Mouse (Mus musculus): ENCODE measurements around the gene Zfp609. TPM values are rescaled to one million over a fixed set of nuclear protein-coding genes. Genes with fewer than 3 reads are reported as not detected.
"Not testable (repeated sequence)": the region's sequence is repeated elsewhere in the genome, so short reads cannot be mapped to it uniquely, and the experiment has no call there.

The Zfp609 gene
- polyA plus RNA-seq, 1 experiment from 2014 or later, result 7.4 TPM

DNA sequence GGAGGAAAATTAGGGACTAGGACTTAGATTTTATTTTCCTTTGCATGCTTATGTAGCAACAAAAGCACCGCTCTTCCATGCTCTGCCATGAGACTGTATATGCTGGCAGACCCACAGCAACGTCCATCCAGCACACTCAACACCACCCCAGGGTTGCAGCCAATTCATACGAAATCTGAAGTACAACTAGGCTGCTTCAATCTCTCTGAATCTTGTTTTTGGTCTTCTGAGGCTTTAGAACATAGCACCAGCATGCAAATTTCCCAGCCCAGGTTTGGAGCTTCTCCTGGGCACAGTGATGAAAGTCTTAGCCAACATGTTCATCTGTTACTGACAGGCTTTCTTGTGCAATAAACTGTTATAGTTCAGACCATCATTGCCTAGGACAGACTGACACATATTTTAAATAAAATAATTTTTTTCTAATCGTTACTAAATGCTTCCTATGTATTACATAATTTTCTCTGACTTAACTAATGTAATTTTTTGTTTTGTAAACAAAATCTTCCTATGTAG, 39.5 kb downstream of the Zfp609 start:
- no peak overlapping the region for H3K4me3 ChIP-seq (ENCODE audit: low read depth, low read length)
- peaks cover 29% of the 10 kb centered on the region for H3K4me1 ChIP-seq (ENCODE audit: control insufficient read depth, insufficient read depth, low read length)
- WGBS, result 70% methylated on average over 4 of the region's 4 CpGs
- H3K4me2 ChIP-seq (ENCODE audit: low read length), result no peak overlapping the region
- no peaks in the 10 kb centered on the region for H3K9me3 ChIP-seq (replicated peaks; ENCODE audit: control insufficient read depth, low read length)
- DNase-seq (ENCODE audit: low spot score) (no peak), ATAC-seq (peak; percentile 23; the same call in 1 of the 2 replicates)
- H3K36me3 ChIP-seq (ENCODE audit: control insufficient read depth, insufficient read depth, low read length), result no peaks in the 10 kb centered on the region
- H3K27me3 ChIP-seq (replicated peaks; ENCODE audit: control insufficient read depth, insufficient read depth, low read length), result no peaks in the 10 kb centered on the region
- no peak overlapping the region for H3K9ac ChIP-seq (ENCODE audit: low read length)
- peak overlapping the region; percentile 9; the same call in 1 of the 2 replicates for H3K27ac ChIP-seq (ENCODE audit: low read depth, low read length)

DNA sequence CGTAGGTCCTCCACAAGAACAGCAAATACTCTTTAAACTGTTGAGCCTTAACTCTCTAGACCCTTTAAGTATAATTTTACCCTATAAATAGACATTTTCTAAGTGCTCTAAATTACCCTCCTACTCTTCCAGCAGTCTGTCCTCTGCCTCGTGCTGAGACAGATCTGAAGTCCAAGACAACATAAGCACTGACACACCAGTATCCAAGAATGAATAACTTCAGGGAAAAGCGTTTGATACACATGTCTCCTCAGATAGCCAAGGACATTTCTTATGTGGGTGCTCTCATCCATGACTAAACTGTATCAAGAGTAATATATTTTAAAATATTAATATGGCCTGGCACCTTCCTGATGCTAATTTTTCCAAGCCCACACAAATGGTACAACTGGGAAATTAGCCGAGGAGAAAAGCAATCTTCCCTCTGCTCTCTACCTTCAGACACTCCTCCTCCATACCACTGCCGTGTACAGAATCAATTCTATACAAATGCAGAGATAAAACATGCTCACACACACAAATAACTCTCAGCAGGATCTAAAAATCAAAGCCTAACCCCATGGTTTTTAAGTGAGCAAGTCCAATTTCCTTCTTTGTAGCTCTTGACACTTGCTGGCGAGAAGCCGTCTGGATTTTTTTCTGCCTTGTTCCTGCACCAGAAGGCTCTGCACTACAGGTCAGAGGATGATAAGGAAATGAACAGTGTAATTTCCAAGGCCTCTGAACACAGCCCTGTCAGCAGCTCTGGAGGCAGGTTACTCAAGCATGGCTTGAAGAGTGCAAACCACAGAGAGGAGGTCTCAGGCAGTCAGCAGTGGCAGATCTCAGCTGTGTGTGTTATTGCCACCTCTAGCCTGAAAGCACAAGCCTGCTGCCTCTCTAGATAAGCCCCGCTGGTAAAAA, 40.2 kb downstream of the Zfp609 start:
- no peaks in the 10 kb centered on the region for H3K27me3 ChIP-seq (replicated peaks; ENCODE audit: control insufficient read depth, insufficient read depth, low read length)
- peak overlapping the region; percentile 9; the same call in 1 of the 2 replicates for H3K27ac ChIP-seq (ENCODE audit: low read depth, low read length)
- peaks cover 29% of the 10 kb centered on the region for H3K4me1 ChIP-seq (ENCODE audit: control insufficient read depth, insufficient read depth, low read length)
- ATAC-seq (peak; percentile 42; the same call in 1 of the 2 replicates), DNase-seq (ENCODE audit: low spot score) (peak; percentile 64)
- no peak overlapping the region for H3K4me3 ChIP-seq (ENCODE audit: low read depth, low read length)
- WGBS, result 53% methylated on average over 8 of the region's 8 CpGs
- no peak overlapping the region for H3K9ac ChIP-seq (ENCODE audit: low read length)
- H3K36me3 ChIP-seq (ENCODE audit: control insufficient read depth, insufficient read depth, low read length), result no peaks in the 10 kb centered on the region
- no peak overlapping the region for H3K4me2 ChIP-seq (ENCODE audit: low read length)
- H3K9me3 ChIP-seq (replicated peaks; ENCODE audit: control insufficient read depth, low read length), result no peaks in the 10 kb centered on the region

DNA sequence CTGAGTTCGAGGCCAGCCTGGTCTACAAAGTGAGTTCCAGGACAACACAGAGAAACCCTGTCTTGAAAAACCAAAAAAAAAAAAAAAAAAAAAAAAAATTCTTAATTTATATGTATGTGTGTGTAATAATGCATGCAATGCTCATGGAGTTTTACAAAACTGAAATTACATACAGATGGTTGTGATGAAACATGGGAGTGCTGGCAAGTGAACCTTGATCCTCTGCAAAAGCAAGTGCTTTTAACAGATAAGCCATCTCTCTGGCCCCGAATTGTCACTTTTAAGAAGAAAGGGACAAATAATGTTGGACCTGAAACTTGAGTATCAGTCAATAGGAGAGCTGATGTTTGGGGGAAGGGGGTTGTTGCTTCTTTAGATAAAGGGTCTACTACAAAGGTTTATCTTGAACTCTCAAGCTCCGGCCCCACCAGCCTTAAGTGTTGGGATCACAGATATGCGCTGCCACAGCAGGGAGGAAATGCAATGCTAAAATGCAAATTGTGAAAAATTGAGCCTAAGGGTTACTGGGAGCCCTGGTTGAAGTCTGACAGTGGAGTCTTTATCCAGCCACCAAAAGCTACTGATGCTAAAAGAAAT, 41.5 kb downstream of the Zfp609 start:
- Histone ChIP-seq H3K27ac (ENCODE audit: low read depth, low read length) (no peak overlapping the region), H3K36me3 (ENCODE audit: control insufficient read depth, insufficient read depth, low read length) (no peaks in the 10 kb centered on the region)
- no peak for ATAC-seq

DNA sequence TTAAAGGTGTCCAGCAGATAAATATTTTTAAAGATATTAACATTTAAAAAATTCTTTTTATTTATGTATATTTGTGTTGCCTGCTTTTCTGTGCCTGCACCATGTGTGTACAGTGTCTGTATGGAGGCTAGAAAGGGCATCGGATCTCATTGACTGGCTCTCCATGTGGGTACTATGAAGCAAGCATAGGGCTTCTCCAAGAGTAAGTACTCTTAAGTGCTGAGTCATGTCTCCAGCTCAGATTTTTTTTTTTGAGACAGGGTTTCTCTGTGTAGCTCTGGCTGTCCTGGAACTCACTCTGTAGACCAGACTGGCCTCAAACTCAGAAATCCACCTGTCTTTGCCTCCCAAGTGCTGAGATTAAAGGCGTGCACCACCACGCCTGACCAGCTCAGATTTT, 47.7 kb downstream of the Zfp609 start:
- not testable (repeated sequence) for H3K4me3 ChIP-seq (ENCODE audit: low read depth, low read length); H3K9ac ChIP-seq (ENCODE audit: low read length); H3K27me3 ChIP-seq (replicated peaks; ENCODE audit: control insufficient read depth, insufficient read depth, low read length); H3K9me3 ChIP-seq (replicated peaks; ENCODE audit: control insufficient read depth, low read length); H3K4me1 ChIP-seq (ENCODE audit: control insufficient read depth, insufficient read depth, low read length); H3K4me2 ChIP-seq (ENCODE audit: low read length); ATAC-seq; H3K36me3 ChIP-seq (ENCODE audit: control insufficient read depth, insufficient read depth, low read length); H3K27ac ChIP-seq (ENCODE audit: low read depth, low read length); DNase-seq (ENCODE audit: low spot score)
- 91% methylated on average over 3 of the region's 3 CpGs for WGBS

More for the DNA sequence above, 41.5 kb downstream of the Zfp609 start:
- peaks cover 16% of the 10 kb centered on the region for H3K4me1 ChIP-seq (ENCODE audit: control insufficient read depth, insufficient read depth, low read length)
- H3K4me2 ChIP-seq (ENCODE audit: low read length), result no peak overlapping the region
- no peak overlapping the region for H3K4me3 ChIP-seq (ENCODE audit: low read depth, low read length)
- WGBS, result 88% methylated on average over 4 of the region's 4 CpGs
- DNase-seq (ENCODE audit: low spot score), result no peak
- H3K9me3 ChIP-seq (replicated peaks; ENCODE audit: control insufficient read depth, low read length), result no peaks in the 10 kb centered on the region
- no peaks in the 10 kb centered on the region for H3K27me3 ChIP-seq (replicated peaks; ENCODE audit: control insufficient read depth, insufficient read depth, low read length)
- H3K9ac ChIP-seq (ENCODE audit: low read length), result no peak overlapping the region

DNA sequence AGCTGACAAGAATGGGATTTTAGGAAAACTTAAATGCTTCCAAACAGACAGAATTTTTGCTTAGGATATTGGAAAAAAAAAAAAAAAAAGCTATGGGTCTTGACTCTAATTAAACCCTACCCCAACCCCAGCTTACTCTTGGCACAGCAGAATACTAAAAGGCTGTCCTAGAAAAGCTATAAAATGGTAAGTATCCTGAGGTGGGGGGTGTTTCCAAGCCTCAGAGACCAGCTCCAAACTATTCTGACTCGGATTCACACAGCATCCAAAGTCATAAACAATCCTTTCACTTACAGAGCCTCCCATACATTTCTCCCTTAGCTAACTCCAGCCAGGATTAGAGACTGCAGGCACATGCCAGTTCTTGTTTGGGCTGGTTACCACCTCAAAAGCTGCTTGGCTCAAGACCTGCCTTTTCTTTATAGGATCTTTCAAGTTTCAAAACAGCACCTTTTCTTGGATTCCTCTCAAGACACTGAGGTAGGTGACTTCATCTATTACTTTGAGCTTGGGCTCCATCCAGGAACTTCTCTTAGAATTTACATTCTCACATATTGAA, 50.4 kb downstream of the Zfp609 start:
- H3K27ac ChIP-seq (ENCODE audit: low read depth, low read length), result no peak overlapping the region

DNA sequence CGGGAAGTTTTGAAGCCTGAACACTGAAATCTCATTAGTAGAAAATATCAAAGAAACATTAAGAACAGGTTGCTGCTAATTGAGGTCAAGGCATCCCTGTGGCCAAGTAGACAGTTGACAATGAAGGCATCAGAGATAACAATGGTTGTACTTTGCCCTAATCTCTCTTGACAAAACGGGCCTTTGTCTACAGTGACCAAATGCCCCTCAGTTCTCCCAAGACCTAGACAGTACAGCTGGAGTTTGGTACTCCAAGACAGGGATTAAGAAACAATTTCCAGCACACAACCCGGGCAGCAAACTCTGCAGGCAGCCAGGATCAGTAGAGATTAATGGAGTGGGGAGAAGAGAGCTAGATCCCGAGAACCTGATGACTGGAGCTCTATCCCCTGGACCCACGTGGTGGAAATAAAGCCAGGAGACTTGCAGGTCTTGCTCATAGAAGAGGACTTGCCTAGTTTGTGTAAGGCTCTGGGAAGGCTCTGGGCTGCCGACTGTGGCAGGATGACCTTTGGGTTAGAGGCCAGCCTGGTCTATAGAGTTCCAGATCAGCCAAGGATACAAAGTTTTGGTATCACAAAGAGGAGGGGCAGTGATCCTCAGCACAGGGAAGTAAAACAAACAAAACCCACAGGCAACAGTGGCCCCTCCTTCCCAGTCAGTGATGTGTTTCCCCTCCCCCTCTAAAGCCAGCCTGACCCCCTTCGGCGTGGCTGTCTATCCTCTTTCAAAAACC, 51.1 kb downstream of the Zfp609 start:
- Histone ChIP-seq H3K27ac (ENCODE audit: low read depth, low read length) (no peak overlapping the region), H3K36me3 (ENCODE audit: control insufficient read depth, insufficient read depth, low read length) (no peaks in the 10 kb centered on the region), H3K4me2 (ENCODE audit: low read length) (no peak overlapping the region), H3K4me3 (ENCODE audit: low read depth, low read length) (no peak overlapping the region), H3K4me1 (ENCODE audit: control insufficient read depth, insufficient read depth, low read length) (peaks cover 7% of the 10 kb centered on the region), H3K9me3 (replicated peaks; ENCODE audit: control insufficient read depth, low read length) (no peaks in the 10 kb centered on the region), H3K9ac (ENCODE audit: low read length) (no peak overlapping the region), H3K27me3 (replicated peaks; ENCODE audit: control insufficient read depth, insufficient read depth, low read length) (no peaks in the 10 kb centered on the region)
- DNase-seq (ENCODE audit: low spot score) (no peak), ATAC-seq (no peak)
- 5% methylated on average over 8 of the region's 8 CpGs for WGBS

More for the DNA sequence above, 50.4 kb downstream of the Zfp609 start:
- H3K9ac ChIP-seq (ENCODE audit: low read length), result no peak overlapping the region
- 11% methylated on average over 1 of the region's 1 CpGs for WGBS
- no peaks in the 10 kb centered on the region for H3K36me3 ChIP-seq (ENCODE audit: control insufficient read depth, insufficient read depth, low read length)
- ATAC-seq (no peak), DNase-seq (ENCODE audit: low spot score) (no peak)
- no peaks in the 10 kb centered on the region for H3K27me3 ChIP-seq (replicated peaks; ENCODE audit: control insufficient read depth, insufficient read depth, low read length)
- H3K4me1 ChIP-seq (ENCODE audit: control insufficient read depth, insufficient read depth, low read length), result peaks cover 6% of the 10 kb centered on the region
- no peaks in the 10 kb centered on the region for H3K9me3 ChIP-seq (replicated peaks; ENCODE audit: control insufficient read depth, low read length)
- no peak overlapping the region for H3K4me3 ChIP-seq (ENCODE audit: low read depth, low read length)
- H3K4me2 ChIP-seq (ENCODE audit: low read length), result no peak overlapping the region

DNA sequence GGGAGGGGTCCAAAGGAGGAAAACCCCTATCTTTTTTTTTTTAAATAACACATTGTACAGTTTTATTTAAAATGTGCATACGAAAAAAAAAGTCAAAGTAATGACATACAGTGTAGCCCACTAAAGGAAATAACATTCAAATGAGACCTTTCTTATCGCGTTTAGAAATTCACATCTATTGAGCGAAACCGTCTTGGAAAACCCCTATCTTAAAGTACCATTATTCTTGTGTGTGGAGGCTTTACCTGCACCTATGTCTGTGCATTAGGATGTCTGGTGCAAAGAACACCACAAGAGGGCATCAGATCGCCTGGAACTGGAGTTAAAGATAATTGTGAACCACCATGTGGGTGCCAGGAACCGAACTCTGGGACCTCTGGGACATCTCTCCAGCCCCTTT, 53.6 kb downstream of the Zfp609 start:
- no peak overlapping the region for H3K9ac ChIP-seq (ENCODE audit: low read length)
- DNase-seq (ENCODE audit: low spot score) (no peak), ATAC-seq (no peak)
- H3K4me2 ChIP-seq (ENCODE audit: low read length), result no peak overlapping the region
- no peaks in the 10 kb centered on the region for H3K36me3 ChIP-seq (ENCODE audit: control insufficient read depth, insufficient read depth, low read length)
- no peaks in the 10 kb centered on the region for H3K27me3 ChIP-seq (replicated peaks; ENCODE audit: control insufficient read depth, insufficient read depth, low read length)
- H3K9me3 ChIP-seq (replicated peaks; ENCODE audit: control insufficient read depth, low read length), result no peaks in the 10 kb centered on the region
- H3K27ac ChIP-seq (ENCODE audit: low read depth, low read length), result no peak overlapping the region
- 97% methylated on average over 7 of the region's 7 CpGs for WGBS
- no peak overlapping the region for H3K4me3 ChIP-seq (ENCODE audit: low read depth, low read length)
- peaks cover 10% of the 10 kb centered on the region for H3K4me1 ChIP-seq (ENCODE audit: control insufficient read depth, insufficient read depth, low read length)

DNA sequence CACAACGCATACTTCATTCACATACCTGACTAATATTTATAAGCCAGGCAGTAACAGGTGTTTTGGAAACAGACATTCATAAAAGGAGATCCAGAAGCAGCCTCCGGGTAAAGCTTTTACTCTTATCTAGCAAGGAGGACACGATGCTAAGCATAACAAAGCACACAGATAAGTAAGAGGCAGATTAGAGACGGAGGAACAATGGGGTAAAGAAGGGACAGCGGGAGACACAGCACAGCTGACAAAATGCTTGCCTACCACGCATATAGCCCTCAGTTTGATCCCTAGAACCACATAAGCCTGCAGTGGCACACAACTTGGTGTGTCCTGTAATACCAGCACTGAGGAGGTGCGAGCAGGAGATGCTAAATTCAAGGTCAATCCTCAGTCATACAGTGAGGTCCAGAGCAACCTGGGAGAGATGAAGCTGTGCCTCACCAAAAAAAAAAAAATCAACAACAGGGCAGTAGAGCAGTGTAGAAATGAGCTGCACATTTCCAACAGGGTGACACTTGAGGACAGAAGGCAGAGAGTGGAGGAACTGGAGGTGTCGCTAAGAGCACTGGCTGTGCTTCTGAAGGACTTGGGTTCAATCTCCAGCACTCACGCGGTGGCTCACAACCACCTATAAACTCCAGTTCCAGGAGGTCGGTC, 56.2 kb downstream of the Zfp609 start:
- no peak for ATAC-seq
- H3K9me3 ChIP-seq (replicated peaks; ENCODE audit: control insufficient read depth, low read length), result no peaks in the 10 kb centered on the region
- WGBS, result 21% methylated on average over 11 of the region's 11 CpGs
- H3K27me3 ChIP-seq (replicated peaks; ENCODE audit: control insufficient read depth, insufficient read depth, low read length), result no peaks in the 10 kb centered on the region
- no peaks in the 10 kb centered on the region for H3K36me3 ChIP-seq (ENCODE audit: control insufficient read depth, insufficient read depth, low read length)
- no peak overlapping the region for H3K27ac ChIP-seq (ENCODE audit: low read depth, low read length)
- no peak for DNase-seq (ENCODE audit: low spot score)
- no peak overlapping the region for H3K9ac ChIP-seq (ENCODE audit: low read length)
- H3K4me3 ChIP-seq (ENCODE audit: low read depth, low read length), result no peak overlapping the region
- no peak overlapping the region for H3K4me2 ChIP-seq (ENCODE audit: low read length)
- H3K4me1 ChIP-seq (ENCODE audit: control insufficient read depth, insufficient read depth, low read length), result peaks cover 4% of the 10 kb centered on the region; the same call in 1 of the 2 replicates

Measured in forebrain, embryonic 14.5 days (tissue).